Mouse (Mus musculus) liver, postnatal 0 days (tissue): ENCODE results near the gene Fhad1.

Experiments
- CTCF ChIP-seq: sonication (generic); IDR thresholded peaks from 2 replicates; pipeline ENCODE4 v1.5.1; 2016; ENCODE audit warnings: antibody characterized with exemption, low read depth
- EP300 ChIP-seq: IDR thresholded peaks from 2 replicates; pipeline ENCODE4 v1.6.1; 2016; ENCODE audit warnings: antibody characterized with exemption, low read depth, mild to moderate bottlenecking

- no peak for TF ChIP-seq CTCF
- no peak for TF ChIP-seq EP300
Measured at GRCm38 (mm10) chr4:142045595-142046163, 30.8 kb upstream of the Fhad1 start.
